Mouse (Mus musculus): Measurements from ENCODE around the gene Trp73. TPM values are rescaled to one million over a fixed set of nuclear protein-coding genes. Genes with fewer than 3 reads are reported as not detected.

Gene Trp73
- polyA plus RNA-seq, 1 experiment from 2014 or later = 0.04 TPM

DNA sequence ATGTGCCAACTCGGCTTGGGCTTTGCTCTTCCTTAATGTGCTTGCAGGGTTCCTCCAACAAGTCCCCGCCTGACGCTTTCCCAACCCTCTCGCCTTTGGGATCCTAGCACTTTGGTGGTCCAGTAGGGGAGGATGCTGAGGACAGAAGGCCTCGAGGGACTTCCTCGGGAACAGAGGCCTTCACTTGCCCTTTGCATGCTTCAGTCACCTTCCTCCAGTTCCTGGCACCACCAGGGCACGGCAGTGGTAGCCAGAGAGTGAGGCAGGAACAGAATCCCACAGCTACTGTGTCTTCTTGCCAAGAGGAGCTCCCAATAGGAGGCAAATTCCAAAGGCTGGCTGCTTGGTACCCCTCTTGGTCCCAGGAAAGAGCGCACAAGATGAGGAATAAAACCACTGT, 36.6 kb downstream of the Trp73 start:
- H3K4me2 ChIP-seq = no peak overlapping the region
- H3K9me3 ChIP-seq (replicated peaks) = no peaks in the 10 kb centered on the region
- H3K4me1 ChIP-seq (replicated peaks) = no peaks in the 10 kb centered on the region
- 62% methylated on average over 8 of the region's 8 CpGs for WGBS
- H3K27ac ChIP-seq (ENCODE audit: poor library complexity, severe bottlenecking) = no peak overlapping the region
- H3K9ac ChIP-seq = no peak overlapping the region
- no peak for ATAC-seq (ENCODE audit: insufficient number of reproducible peaks, low FRiP score)
- no peaks in the 10 kb centered on the region for H3K36me3 ChIP-seq
- H3K27me3 ChIP-seq (replicated peaks) = peaks cover 89% of the 10 kb centered on the region
- no peak overlapping the region for H3K4me3 ChIP-seq

GRCm38 (mm10) chr4:154099361-154099760, 40.6 kb downstream of the Trp73 start:
- Histone ChIP-seq H3K9me3 (replicated peaks) (no peaks in the 10 kb centered on the region), H3K27me3 (replicated peaks) (peaks cover 99% of the 10 kb centered on the region), H3K9ac (no peak overlapping the region), H3K4me2 (no peak overlapping the region), H3K4me1 (replicated peaks) (no peaks in the 10 kb centered on the region), H3K36me3 (no peaks in the 10 kb centered on the region), H3K27ac (ENCODE audit: poor library complexity, severe bottlenecking) (no peak overlapping the region), H3K4me3 (no peak overlapping the region)
- ATAC-seq (ENCODE audit: insufficient number of reproducible peaks, low FRiP score) = no peak
- 19% methylated on average over 7 of the region's 7 CpGs for WGBS

DNA sequence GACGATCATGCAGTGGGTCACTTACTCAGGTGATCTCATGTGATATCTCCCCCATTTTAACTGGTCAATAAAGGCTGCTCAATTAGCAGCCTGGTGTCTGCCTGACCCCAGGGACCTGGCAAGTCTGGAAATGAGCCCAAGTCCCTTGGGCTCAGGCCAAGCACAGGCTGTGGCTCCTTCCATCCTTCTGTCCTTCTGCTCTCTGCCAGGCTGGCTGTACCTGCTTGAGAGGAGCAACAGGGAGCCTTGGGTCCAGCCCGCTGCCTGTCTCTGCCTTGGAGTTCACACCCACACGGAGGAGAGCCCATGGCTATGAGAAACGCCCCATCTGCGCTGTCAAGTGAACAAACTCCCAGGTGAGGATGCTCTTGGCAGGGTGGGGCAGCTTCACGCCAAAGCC, 43.9 kb downstream of the Trp73 start:
- Histone ChIP-seq H3K4me2 (no peak overlapping the region), H3K36me3 (no peaks in the 10 kb centered on the region), H3K4me1 (replicated peaks) (no peaks in the 10 kb centered on the region), H3K27ac (ENCODE audit: poor library complexity, severe bottlenecking) (no peak overlapping the region), H3K27me3 (replicated peaks) (peaks cover 95% of the 10 kb centered on the region), H3K4me3 (no peak overlapping the region), H3K9me3 (replicated peaks) (no peaks in the 10 kb centered on the region), H3K9ac (no peak overlapping the region)
- ATAC-seq (ENCODE audit: insufficient number of reproducible peaks, low FRiP score) = no peak
- 23% methylated on average over 6 of the region's 6 CpGs for WGBS

DNA sequence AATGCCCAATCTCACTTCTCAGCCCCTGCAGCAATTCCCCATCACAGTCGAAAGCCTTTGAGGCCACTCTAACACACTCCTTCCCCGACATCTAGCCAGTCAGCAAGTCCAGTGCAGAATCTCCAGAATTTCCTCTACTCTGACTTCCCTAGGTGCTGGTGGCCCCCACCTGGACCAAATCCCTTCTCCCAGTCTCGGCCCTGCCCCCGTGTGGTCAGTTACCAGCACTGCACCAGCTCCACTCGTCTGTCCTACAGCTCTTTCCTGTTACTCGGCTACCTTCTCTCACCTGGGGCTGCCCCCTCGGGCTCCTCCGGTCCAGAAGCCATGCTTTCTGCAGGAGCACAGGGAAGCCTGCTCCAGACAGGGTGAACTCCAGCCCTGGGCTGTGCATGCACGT, 46.8 kb downstream of the Trp73 start:
- H3K36me3 ChIP-seq = no peaks in the 10 kb centered on the region
- H3K4me3 ChIP-seq = no peak overlapping the region
- no peaks in the 10 kb centered on the region for H3K9me3 ChIP-seq (replicated peaks)
- no peak for ATAC-seq (ENCODE audit: insufficient number of reproducible peaks, low FRiP score)
- no peak overlapping the region for H3K4me2 ChIP-seq
- no peaks in the 10 kb centered on the region for H3K4me1 ChIP-seq (replicated peaks)
- H3K27me3 ChIP-seq (replicated peaks) = peaks cover 88% of the 10 kb centered on the region
- no peak overlapping the region for H3K9ac ChIP-seq
- WGBS = 18% methylated on average over 9 of the region's 9 CpGs
- no peak overlapping the region for H3K27ac ChIP-seq (ENCODE audit: poor library complexity, severe bottlenecking)

DNA sequence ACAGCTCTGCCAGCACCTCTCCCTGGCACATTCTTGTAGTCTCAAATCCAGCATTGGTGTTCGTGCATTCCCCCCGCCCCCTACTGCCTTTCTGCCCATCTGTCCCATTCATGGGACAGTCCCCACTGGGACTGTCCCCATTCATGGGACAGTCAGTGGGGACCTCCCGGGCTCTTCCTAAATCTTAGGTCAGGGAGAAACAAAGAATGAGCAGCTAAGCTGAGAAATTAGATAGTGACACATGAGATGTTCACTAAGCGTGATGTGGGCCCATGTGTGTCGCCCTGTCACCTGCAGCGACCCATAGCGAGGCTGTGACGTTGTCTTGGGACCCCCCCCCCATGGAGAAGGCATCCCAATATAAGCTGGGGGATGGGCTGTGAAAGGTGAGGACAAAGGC, 48.7 kb downstream of the Trp73 start:
- no peak overlapping the region for H3K4me2 ChIP-seq
- WGBS = 70% methylated on average over 8 of the region's 8 CpGs
- H3K36me3 ChIP-seq = no peaks in the 10 kb centered on the region
- peaks cover 88% of the 10 kb centered on the region for H3K27me3 ChIP-seq (replicated peaks)
- H3K27ac ChIP-seq (ENCODE audit: poor library complexity, severe bottlenecking) = no peak overlapping the region
- H3K4me3 ChIP-seq = no peak overlapping the region
- H3K4me1 ChIP-seq (replicated peaks) = no peaks in the 10 kb centered on the region
- H3K9ac ChIP-seq = no peak overlapping the region
- no peaks in the 10 kb centered on the region for H3K9me3 ChIP-seq (replicated peaks)
- no peak for ATAC-seq (ENCODE audit: insufficient number of reproducible peaks, low FRiP score)

DNA sequence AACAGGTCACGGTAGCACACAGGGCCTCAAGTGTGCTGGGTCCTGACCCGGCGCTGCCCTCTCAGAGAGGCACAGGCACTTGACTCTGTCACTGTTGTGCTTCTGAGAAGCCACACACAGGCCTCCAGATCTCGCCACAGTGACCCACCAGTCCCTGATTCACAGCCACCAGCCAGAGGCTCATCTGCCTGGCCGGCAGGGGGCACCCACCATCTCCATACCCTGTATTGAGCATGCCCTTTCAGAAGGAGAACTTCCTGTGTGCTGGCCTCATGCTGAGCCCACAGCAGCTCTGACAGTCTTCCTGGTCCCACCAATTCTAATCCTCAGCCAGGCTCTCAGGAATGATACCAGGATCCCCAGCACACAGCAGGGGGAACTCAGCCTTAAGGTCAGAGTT, 50.8 kb downstream of the Trp73 start:
- no peak for ATAC-seq (ENCODE audit: insufficient number of reproducible peaks, low FRiP score)
- Histone ChIP-seq H3K4me1 (replicated peaks) (no peaks in the 10 kb centered on the region), H3K27me3 (replicated peaks) (peaks cover 80% of the 10 kb centered on the region), H3K27ac (ENCODE audit: poor library complexity, severe bottlenecking) (no peak overlapping the region), H3K4me3 (no peak overlapping the region), H3K9me3 (replicated peaks) (no peaks in the 10 kb centered on the region), H3K9ac (no peak overlapping the region), H3K4me2 (no peak overlapping the region), H3K36me3 (no peaks in the 10 kb centered on the region)
- WGBS = 41% methylated on average over 5 of the region's 5 CpGs

DNA sequence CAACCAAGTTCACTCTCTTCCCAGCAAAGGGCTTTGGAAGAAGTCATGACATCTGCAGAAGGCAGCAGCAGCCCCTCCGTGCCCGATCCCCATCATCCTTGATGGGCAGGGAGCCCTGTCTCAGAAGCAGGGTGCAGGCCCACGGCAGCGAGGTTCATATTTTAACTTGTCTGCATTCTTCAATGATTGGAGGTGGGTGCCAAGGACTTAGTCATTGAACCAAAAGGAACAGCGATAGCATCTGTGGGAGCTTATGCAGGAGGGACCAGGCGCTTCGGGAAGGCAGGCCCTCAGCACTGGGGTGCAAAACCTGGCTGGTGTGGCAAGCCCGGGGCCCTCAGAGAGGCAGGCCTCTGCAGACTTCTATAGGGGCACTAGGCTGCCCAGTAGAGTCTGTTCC, 53.6 kb downstream of the Trp73 start:
- no peak overlapping the region for H3K4me2 ChIP-seq
- no peaks in the 10 kb centered on the region for H3K36me3 ChIP-seq
- no peak overlapping the region for H3K9ac ChIP-seq
- no peak overlapping the region for H3K4me3 ChIP-seq
- peaks cover 84% of the 10 kb centered on the region for H3K27me3 ChIP-seq (replicated peaks)
- WGBS = 82% methylated on average over 8 of the region's 8 CpGs
- no peaks in the 10 kb centered on the region for H3K4me1 ChIP-seq (replicated peaks)
- no peaks in the 10 kb centered on the region; the same call in 1 of the 2 replicates for H3K9me3 ChIP-seq (replicated peaks)
- ATAC-seq (ENCODE audit: insufficient number of reproducible peaks, low FRiP score) = no peak
- H3K27ac ChIP-seq (ENCODE audit: poor library complexity, severe bottlenecking) = no peak overlapping the region

DNA sequence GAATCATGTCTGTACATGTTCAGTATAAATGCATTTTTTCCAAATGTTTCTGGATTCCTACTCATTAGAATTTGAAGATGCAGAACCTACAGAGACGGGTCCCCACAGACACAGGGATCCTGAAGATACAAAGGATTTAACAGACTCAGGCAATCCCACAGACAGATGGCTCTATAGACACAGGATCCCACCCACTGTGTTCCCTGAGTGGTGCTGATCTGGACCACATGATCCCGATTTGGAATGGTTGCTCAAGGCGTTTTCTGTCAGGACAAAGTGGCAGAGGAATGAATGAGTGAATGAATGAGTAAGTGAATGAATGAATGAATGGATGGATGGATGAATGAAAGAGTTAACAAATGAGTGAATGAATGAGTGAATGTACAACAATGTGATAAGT, 54.2 kb downstream of the Trp73 start:
- H3K9ac ChIP-seq = no peak overlapping the region
- no peak overlapping the region for H3K4me3 ChIP-seq
- ATAC-seq (ENCODE audit: insufficient number of reproducible peaks, low FRiP score) = no peak
- H3K27ac ChIP-seq (ENCODE audit: poor library complexity, severe bottlenecking) = no peak overlapping the region
- no peaks in the 10 kb centered on the region for H3K36me3 ChIP-seq
- 67% methylated on average over 3 of the region's 3 CpGs for WGBS
- no peaks in the 10 kb centered on the region; the same call in 1 of the 2 replicates for H3K9me3 ChIP-seq (replicated peaks)
- no peaks in the 10 kb centered on the region for H3K4me1 ChIP-seq (replicated peaks)
- H3K4me2 ChIP-seq = no peak overlapping the region
- peaks cover 84% of the 10 kb centered on the region for H3K27me3 ChIP-seq (replicated peaks)

DNA sequence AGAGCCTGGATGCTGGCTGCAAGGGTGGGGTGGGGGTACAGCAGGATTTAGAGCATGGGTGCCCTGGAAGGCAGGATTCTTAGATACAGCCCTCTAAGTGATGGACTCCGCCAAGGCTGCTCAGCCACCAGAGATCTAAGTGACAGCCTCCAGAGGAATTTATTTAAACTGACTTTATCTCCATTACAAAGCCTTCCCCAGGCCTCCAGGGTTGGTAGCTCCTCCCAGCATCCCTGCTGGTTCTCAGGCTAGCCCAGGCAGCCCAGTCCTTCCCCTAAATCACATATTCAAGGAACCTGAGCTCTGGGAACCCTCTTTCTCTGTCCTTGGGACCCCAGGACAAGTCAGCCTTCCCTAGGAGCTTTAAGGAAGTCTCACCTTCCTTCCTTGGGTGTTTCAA, 58.0 kb downstream of the Trp73 start:
- H3K9me3 ChIP-seq (replicated peaks) = no peaks in the 10 kb centered on the region; the same call in 1 of the 2 replicates
- peaks cover 90% of the 10 kb centered on the region for H3K27me3 ChIP-seq (replicated peaks)
- H3K9ac ChIP-seq = no peak overlapping the region
- no peaks in the 10 kb centered on the region for H3K36me3 ChIP-seq
- 4% methylated on average over 1 of the region's 1 CpGs for WGBS
- H3K27ac ChIP-seq (ENCODE audit: poor library complexity, severe bottlenecking) = no peak overlapping the region
- H3K4me2 ChIP-seq = no peak overlapping the region
- H3K4me1 ChIP-seq (replicated peaks) = no peaks in the 10 kb centered on the region
- no peak for ATAC-seq (ENCODE audit: insufficient number of reproducible peaks, low FRiP score)
- no peak overlapping the region for H3K4me3 ChIP-seq

- peak overlapping the region; percentile 9; the same call in 1 of the 2 replicates for H3K4me2 ChIP-seq
- WGBS = 5% methylated on average over 13 of the region's 13 CpGs
- H3K9me3 ChIP-seq (replicated peaks) = no peaks in the 10 kb centered on the region; the same call in 1 of the 2 replicates
- no peaks in the 10 kb centered on the region for H3K36me3 ChIP-seq
- H3K4me1 ChIP-seq (replicated peaks) = no peaks in the 10 kb centered on the region
- no peak overlapping the region for H3K4me3 ChIP-seq
- peaks cover 92% of the 10 kb centered on the region for H3K27me3 ChIP-seq (replicated peaks)
- ATAC-seq (ENCODE audit: insufficient number of reproducible peaks, low FRiP score) = 0 out of 2 replicates have a peak, but pooled peaks have one; percentile 39
- no peak overlapping the region for H3K9ac ChIP-seq
- H3K27ac ChIP-seq (ENCODE audit: poor library complexity, severe bottlenecking) = no peak overlapping the region
These were observed 59.0 kb downstream of the Trp73 start for GRCm38 (mm10) chr4:154081021-154081420.

GRCm38 (mm10) chr4:154080211-154080610, 59.8 kb downstream of the Trp73 start:
- Histone ChIP-seq H3K27ac (ENCODE audit: poor library complexity, severe bottlenecking) (no peak overlapping the region), H3K9ac (no peak overlapping the region), H3K36me3 (no peaks in the 10 kb centered on the region), H3K9me3 (replicated peaks) (no peaks in the 10 kb centered on the region; the same call in 1 of the 2 replicates), H3K4me2 (no peak overlapping the region), H3K27me3 (replicated peaks) (peaks cover 95% of the 10 kb centered on the region), H3K4me1 (replicated peaks) (no peaks in the 10 kb centered on the region), H3K4me3 (no peak overlapping the region)
- WGBS = 55% methylated on average over 4 of the region's 4 CpGs
- no peak for ATAC-seq (ENCODE audit: insufficient number of reproducible peaks, low FRiP score)

GRCm38 (mm10) chr4:154071941-154072340, 68.1 kb downstream of the Trp73 start:
- ATAC-seq (ENCODE audit: insufficient number of reproducible peaks, low FRiP score) = no peak
- Histone ChIP-seq H3K9me3 (replicated peaks) (no peaks in the 10 kb centered on the region), H3K27ac (ENCODE audit: poor library complexity, severe bottlenecking) (no peak overlapping the region), H3K4me1 (replicated peaks) (no peaks in the 10 kb centered on the region), H3K4me3 (no peak overlapping the region), H3K36me3 (no peaks in the 10 kb centered on the region), H3K9ac (no peak overlapping the region), H3K4me2 (no peak overlapping the region), H3K27me3 (replicated peaks) (peaks cover 72% of the 10 kb centered on the region)
- 15% methylated on average over 16 of the region's 16 CpGs for WGBS

Data from heart, embryonic 12.5 days (tissue).